Mouse (Mus musculus): ENCODE data around the gene Prmt7. TPM values are rescaled to one million over a fixed set of nuclear protein-coding genes. Genes with fewer than 3 reads are reported as not detected.

Gene Prmt7
- polyA plus RNA-seq, 1 experiment from 2014 or later = 43.8 TPM

- ATAC-seq (ENCODE audit: insufficient read depth, low FRiP score) = no peak
- Histone ChIP-seq H3K9me3 (replicated peaks; ENCODE audit: control insufficient read depth, low read length) (no peaks in the 10 kb centered on the region), H3K4me1 (ENCODE audit: control insufficient read depth, insufficient read depth, low read length) (peaks cover 17% of the 10 kb centered on the region), H3K36me3 (ENCODE audit: control insufficient read depth, insufficient read depth, low read length) (no peaks in the 10 kb centered on the region), H3K9ac (ENCODE audit: low read length) (no peak overlapping the region), H3K4me3 (replicated peaks; ENCODE audit: low read length) (no peak overlapping the region), H3K4me2 (ENCODE audit: low read depth, low read length) (no peak overlapping the region), H3K27me3 (ENCODE audit: control insufficient read depth, insufficient read depth, low read length) (no peaks in the 10 kb centered on the region), H3K27ac (ENCODE audit: low read length) (no peak overlapping the region)
- WGBS = 52% methylated on average over 1 of the region's 1 CpGs
Observed at GRCm38 (mm10) chr8:106177594-106177993, 33.1 kb upstream of the Prmt7 start.

- WGBS = 29% methylated on average over 2 of the region's 2 CpGs
- H3K4me1 ChIP-seq (ENCODE audit: control insufficient read depth, insufficient read depth, low read length) = peaks cover 17% of the 10 kb centered on the region
- no peak overlapping the region for H3K4me2 ChIP-seq (ENCODE audit: low read depth, low read length)
- no peak for ATAC-seq (ENCODE audit: insufficient read depth, low FRiP score)
- no peak overlapping the region for H3K4me3 ChIP-seq (replicated peaks; ENCODE audit: low read length)
- H3K9ac ChIP-seq (ENCODE audit: low read length) = no peak overlapping the region
- H3K27ac ChIP-seq (ENCODE audit: low read length) = no peak overlapping the region
- H3K27me3 ChIP-seq (ENCODE audit: control insufficient read depth, insufficient read depth, low read length) = no peaks in the 10 kb centered on the region
- H3K9me3 ChIP-seq (replicated peaks; ENCODE audit: control insufficient read depth, low read length) = no peaks in the 10 kb centered on the region
- no peaks in the 10 kb centered on the region for H3K36me3 ChIP-seq (ENCODE audit: control insufficient read depth, insufficient read depth, low read length)
Observed at GRCm38 (mm10) chr8:106178428-106178827, 32.3 kb upstream of the Prmt7 start.

- 82% methylated on average over 8 of the region's 8 CpGs for WGBS
- Histone ChIP-seq H3K4me3 (replicated peaks; ENCODE audit: low read length) (no peak overlapping the region), H3K27ac (ENCODE audit: low read length) (no peak overlapping the region), H3K4me1 (ENCODE audit: control insufficient read depth, insufficient read depth, low read length) (no peaks in the 10 kb centered on the region), H3K27me3 (ENCODE audit: control insufficient read depth, insufficient read depth, low read length) (no peaks in the 10 kb centered on the region), H3K9ac (ENCODE audit: low read length) (no peak overlapping the region), H3K4me2 (ENCODE audit: low read depth, low read length) (no peak overlapping the region), H3K36me3 (ENCODE audit: control insufficient read depth, insufficient read depth, low read length) (no peaks in the 10 kb centered on the region), H3K9me3 (replicated peaks; ENCODE audit: control insufficient read depth, low read length) (no peaks in the 10 kb centered on the region)
- ATAC-seq (ENCODE audit: insufficient read depth, low FRiP score) = no peak
Observed at GRCm38 (mm10) chr8:106185628-106186270, 25.0 kb upstream of the Prmt7 start.

- H3K27ac ChIP-seq (ENCODE audit: low read length) = no peak overlapping the region
- H3K9ac ChIP-seq (ENCODE audit: low read length) = no peak overlapping the region
- no peak overlapping the region for H3K4me3 ChIP-seq (replicated peaks; ENCODE audit: low read length)
- 89% methylated on average over 3 of the region's 3 CpGs for WGBS
- no peaks in the 10 kb centered on the region for H3K36me3 ChIP-seq (ENCODE audit: control insufficient read depth, insufficient read depth, low read length)
- no peaks in the 10 kb centered on the region for H3K9me3 ChIP-seq (replicated peaks; ENCODE audit: control insufficient read depth, low read length)
- no peak overlapping the region for H3K4me2 ChIP-seq (ENCODE audit: low read depth, low read length)
- ATAC-seq (ENCODE audit: insufficient read depth, low FRiP score) = no peak
- no peaks in the 10 kb centered on the region for H3K4me1 ChIP-seq (ENCODE audit: control insufficient read depth, insufficient read depth, low read length)
- no peaks in the 10 kb centered on the region for H3K27me3 ChIP-seq (ENCODE audit: control insufficient read depth, insufficient read depth, low read length)
Observed at GRCm38 (mm10) chr8:106186394-106186793, 24.3 kb upstream of the Prmt7 start.

- ATAC-seq (ENCODE audit: insufficient read depth, low FRiP score) = no peak
- H3K36me3 ChIP-seq (ENCODE audit: control insufficient read depth, insufficient read depth, low read length) = no peaks in the 10 kb centered on the region
- no peak overlapping the region for H3K4me2 ChIP-seq (ENCODE audit: low read depth, low read length)
- no peaks in the 10 kb centered on the region for H3K9me3 ChIP-seq (replicated peaks; ENCODE audit: control insufficient read depth, low read length)
- no peaks in the 10 kb centered on the region for H3K4me1 ChIP-seq (ENCODE audit: control insufficient read depth, insufficient read depth, low read length)
- 87% methylated on average over 4 of the region's 4 CpGs for WGBS
- H3K4me3 ChIP-seq (replicated peaks; ENCODE audit: low read length) = no peak overlapping the region
- H3K27me3 ChIP-seq (ENCODE audit: control insufficient read depth, insufficient read depth, low read length) = no peaks in the 10 kb centered on the region
- no peak overlapping the region for H3K27ac ChIP-seq (ENCODE audit: low read length)
- no peak overlapping the region for H3K9ac ChIP-seq (ENCODE audit: low read length)
Observed at GRCm38 (mm10) chr8:106189162-106189561, 21.6 kb upstream of the Prmt7 start.

GRCm38 (mm10) chr8:106191639-106192038, 19.1 kb upstream of the Prmt7 start:
- no peak overlapping the region for H3K4me3 ChIP-seq (replicated peaks; ENCODE audit: low read length)
- H3K9me3 ChIP-seq (replicated peaks; ENCODE audit: control insufficient read depth, low read length) = no peaks in the 10 kb centered on the region
- 56% methylated on average over 5 of the region's 5 CpGs for WGBS
- H3K36me3 ChIP-seq (ENCODE audit: control insufficient read depth, insufficient read depth, low read length) = peaks cover 1% of the 10 kb centered on the region; the same call in 1 of the 2 replicates
- no peak overlapping the region for H3K9ac ChIP-seq (ENCODE audit: low read length)
- ATAC-seq (ENCODE audit: insufficient read depth, low FRiP score) = peak; percentile 72; the same call in 1 of the 2 replicates
- H3K27me3 ChIP-seq (ENCODE audit: control insufficient read depth, insufficient read depth, low read length) = no peaks in the 10 kb centered on the region
- H3K4me1 ChIP-seq (ENCODE audit: control insufficient read depth, insufficient read depth, low read length) = no peaks in the 10 kb centered on the region
- no peak overlapping the region for H3K27ac ChIP-seq (ENCODE audit: low read length)
- H3K4me2 ChIP-seq (ENCODE audit: low read depth, low read length) = no peak overlapping the region

GRCm38 (mm10) chr8:106193162-106193561, 17.6 kb upstream of the Prmt7 start:
- H3K9me3 ChIP-seq (replicated peaks; ENCODE audit: control insufficient read depth, low read length) = no peaks in the 10 kb centered on the region
- peaks cover 5% of the 10 kb centered on the region; the same call in 1 of the 2 replicates for H3K36me3 ChIP-seq (ENCODE audit: control insufficient read depth, insufficient read depth, low read length)
- WGBS = 79% methylated on average over 6 of the region's 6 CpGs

GRCm38 (mm10) chr8:106194062-106194461, 16.7 kb upstream of the Prmt7 start:
- Histone ChIP-seq H3K4me1 (ENCODE audit: control insufficient read depth, insufficient read depth, low read length) (no peaks in the 10 kb centered on the region), H3K36me3 (ENCODE audit: control insufficient read depth, insufficient read depth, low read length) (peaks cover 5% of the 10 kb centered on the region; the same call in 1 of the 2 replicates), H3K9me3 (replicated peaks; ENCODE audit: control insufficient read depth, low read length) (no peaks in the 10 kb centered on the region), H3K9ac (ENCODE audit: low read length) (no peak overlapping the region), H3K27ac (ENCODE audit: low read length) (no peak overlapping the region), H3K27me3 (ENCODE audit: control insufficient read depth, insufficient read depth, low read length) (no peaks in the 10 kb centered on the region), H3K4me3 (replicated peaks; ENCODE audit: low read length) (no peak overlapping the region), H3K4me2 (ENCODE audit: low read depth, low read length) (no peak overlapping the region)
- ATAC-seq (ENCODE audit: insufficient read depth, low FRiP score) = no peak
- 66% methylated on average over 5 of the region's 5 CpGs for WGBS

More at GRCm38 (mm10) chr8:106193162-106193561, 17.6 kb upstream of the Prmt7 start:
- Histone ChIP-seq H3K4me3 (replicated peaks; ENCODE audit: low read length) (no peak overlapping the region), H3K9ac (ENCODE audit: low read length) (no peak overlapping the region), H3K4me1 (ENCODE audit: control insufficient read depth, insufficient read depth, low read length) (no peaks in the 10 kb centered on the region), H3K4me2 (ENCODE audit: low read depth, low read length) (no peak overlapping the region), H3K27me3 (ENCODE audit: control insufficient read depth, insufficient read depth, low read length) (no peaks in the 10 kb centered on the region), H3K27ac (ENCODE audit: low read length) (no peak overlapping the region)
- ATAC-seq (ENCODE audit: insufficient read depth, low FRiP score) = no peak

- Histone ChIP-seq H3K4me3 (replicated peaks; ENCODE audit: low read length) (no peak overlapping the region), H3K27ac (ENCODE audit: low read length) (no peak overlapping the region), H3K9ac (ENCODE audit: low read length) (no peak overlapping the region), H3K9me3 (replicated peaks; ENCODE audit: control insufficient read depth, low read length) (no peaks in the 10 kb centered on the region), H3K4me1 (ENCODE audit: control insufficient read depth, insufficient read depth, low read length) (no peaks in the 10 kb centered on the region), H3K27me3 (ENCODE audit: control insufficient read depth, insufficient read depth, low read length) (no peaks in the 10 kb centered on the region), H3K36me3 (ENCODE audit: control insufficient read depth, insufficient read depth, low read length) (peaks cover 8% of the 10 kb centered on the region; the same call in 1 of the 2 replicates), H3K4me2 (ENCODE audit: low read depth, low read length) (no peak overlapping the region)
- whole genome bisulfite sequencing = 8% methylated on average over 1 of the region's 1 CpGs
- ATAC-seq (ENCODE audit: insufficient read depth, low FRiP score) = peak; percentile 10; the same call in 1 of the 2 replicates
Observed at GRCm38 (mm10) chr8:106198741-106199140, 12.0 kb upstream of the Prmt7 start.

Data from stomach, embryonic 16.5 days (tissue).